Mouse (Mus musculus) monocyte, adult 2 months (primary cell): Measurements from ENCODE around the gene Ap5s1.

Experiments
- DNase-seq, 2 experiments: peaks; one replicate each; pipeline ENCODE4 v3.0.0; 2022; ENCODE audit warnings: low spot score in 2 of 2, low read depth in 1 of 2

The Ap5s1 gene

GRCm38 (mm10) chr2:131186771-131187601 lies 19.9 kb upstream of the Ap5s1 start, which contains the start of the genes Cdc25b and Spef1:
Gene Cdc25b, plus strand, starts transcription at chr2:131186949.
Gene Spef1, minus strand, starts transcription at chr2:131187282.
- peak in 1 of 2 experiments; percentile 72 for DNase-seq

DNA sequence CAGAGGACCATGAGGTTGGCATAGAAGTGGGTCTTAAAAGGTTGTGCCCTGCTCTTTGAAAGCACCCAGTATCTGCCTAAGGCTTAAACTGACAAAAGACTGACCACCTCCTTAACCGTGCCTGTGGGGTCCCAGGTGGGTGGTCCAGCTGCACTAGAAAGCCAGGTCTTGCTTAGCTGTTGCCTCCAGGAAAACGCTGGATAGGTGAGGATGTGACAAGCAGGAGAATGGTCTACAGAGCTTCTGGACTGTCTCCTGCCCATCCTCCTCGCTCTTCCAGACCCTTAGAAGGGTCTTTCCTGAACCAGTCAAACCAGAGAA lies 19.3 kb upstream of the Ap5s1 start:
- no peak for DNase-seq

DNA sequence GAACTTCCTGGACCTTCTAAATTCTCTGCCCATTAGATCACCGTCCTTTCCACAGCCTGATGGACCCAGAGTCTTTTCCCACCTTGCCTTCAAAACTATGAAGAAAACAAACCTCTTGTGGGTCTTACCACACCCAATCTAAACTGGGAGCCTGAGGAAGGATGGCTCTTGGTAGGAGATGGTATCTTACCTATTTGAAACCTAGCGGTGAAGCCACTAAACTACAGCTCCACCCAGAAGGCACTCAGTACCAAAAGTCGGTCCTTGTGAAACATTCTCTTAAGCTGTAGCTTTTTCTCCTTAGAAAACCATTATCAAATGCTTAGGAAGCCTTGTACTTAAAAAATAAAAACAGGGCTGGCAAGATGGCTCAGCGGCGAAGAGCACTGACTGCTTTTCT lies 18.6 kb upstream of the Ap5s1 start:
- no peak for DNase-seq

GRCm38 (mm10) chr2:131189521-131190309 lies 17.2 kb upstream of the Ap5s1 start:
- DNase-seq, result no peak

- DNase-seq, result no peak
Measured at GRCm38 (mm10) chr2:131190344-131191004, 16.4 kb upstream of the Ap5s1 start.

- no peak for DNase-seq
Measured at GRCm38 (mm10) chr2:131191005-131191390, 15.9 kb upstream of the Ap5s1 start.

DNA sequence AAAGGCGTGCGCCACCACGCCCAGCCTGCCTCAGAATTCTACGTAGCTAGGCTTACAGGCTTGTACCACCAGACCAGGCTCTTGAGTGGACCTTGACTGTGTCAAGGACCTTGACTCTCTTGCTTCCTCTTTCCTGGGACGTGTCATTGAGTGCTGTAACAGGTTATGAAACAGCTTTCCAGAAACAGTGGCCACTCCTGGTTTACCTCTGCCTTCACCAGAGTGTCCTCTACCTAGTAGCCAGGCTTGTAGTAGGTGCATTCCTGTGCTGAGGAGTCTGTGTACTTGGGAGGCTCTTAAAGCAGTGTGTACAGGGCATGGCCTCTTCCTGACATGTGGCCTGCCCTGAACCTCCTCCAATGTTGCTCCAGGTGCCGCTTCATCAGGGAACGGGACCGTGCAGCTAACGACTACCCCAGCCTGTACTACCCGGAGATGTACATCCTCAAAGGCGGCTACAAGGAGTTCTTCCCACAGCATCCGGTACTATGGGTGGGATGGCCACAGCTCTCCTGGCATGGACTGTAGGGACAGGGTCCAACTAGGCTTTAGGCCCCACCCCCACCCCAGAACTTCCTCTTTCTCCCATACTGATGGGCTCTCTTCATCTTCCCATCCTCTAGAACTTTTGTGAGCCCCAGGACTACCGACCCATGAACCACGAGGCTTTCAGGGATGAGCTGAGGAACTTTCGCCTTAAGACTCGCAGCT lies 10.1 kb upstream of the Ap5s1 start:
- DNase-seq, result no peak

DNA sequence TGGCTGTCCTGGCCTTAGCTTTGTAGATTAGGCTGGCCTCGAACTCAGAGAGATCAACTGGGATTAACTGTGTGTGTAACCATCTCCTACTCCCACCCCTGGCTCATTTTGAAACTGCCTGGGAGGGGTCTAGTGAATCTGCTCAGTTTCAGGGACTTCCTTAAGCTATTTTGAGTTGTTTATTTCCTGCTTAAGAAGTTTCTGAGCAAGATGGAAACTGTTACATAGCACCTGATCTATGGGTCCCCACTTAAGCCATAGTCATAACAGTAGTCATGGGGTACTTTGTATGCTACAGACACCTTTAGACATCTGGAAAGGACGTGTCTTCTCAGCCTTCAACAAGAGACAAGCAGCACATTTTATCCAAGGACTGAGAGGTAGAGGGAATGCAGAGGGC lies 6.2 kb upstream of the Ap5s1 start:
- no peak for DNase-seq

- DNase-seq, result no peak
Measured at GRCm38 (mm10) chr2:131201262-131201661, 5.6 kb upstream of the Ap5s1 start.

DNA sequence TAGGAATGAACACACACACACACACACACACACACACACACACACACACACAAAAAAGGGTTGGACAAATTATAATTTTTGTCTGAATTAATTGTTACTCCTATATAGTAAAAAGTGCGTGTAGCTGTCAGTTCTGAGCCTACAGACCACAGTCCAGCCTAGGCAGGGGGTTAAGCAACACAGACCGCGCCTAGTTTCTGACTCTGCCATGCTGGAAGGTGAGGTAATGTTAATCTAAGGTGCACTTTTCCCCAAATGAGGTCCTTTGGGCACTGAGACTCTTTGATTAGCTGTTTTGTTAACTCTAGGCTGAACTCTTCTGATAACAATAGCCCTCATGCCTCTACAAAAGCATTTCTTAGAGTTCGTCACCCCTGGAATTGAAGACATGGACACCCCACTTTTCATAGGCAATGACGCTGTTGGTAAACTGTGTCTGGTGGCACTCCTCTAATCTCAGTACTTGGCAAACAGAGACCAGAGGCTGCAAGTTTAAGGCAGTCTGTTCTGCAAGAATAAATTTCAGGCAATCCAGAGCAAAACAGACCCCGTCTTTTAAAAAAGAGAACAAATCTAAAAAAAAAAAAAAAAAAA lies 3.0 kb upstream of the Ap5s1 start:
- no peak for DNase-seq

- peak; percentile 56 to 71 for DNase-seq
Measured at GRCm38 (mm10) chr2:131204410-131204981, 2.4 kb upstream of the Ap5s1 start.

DNA sequence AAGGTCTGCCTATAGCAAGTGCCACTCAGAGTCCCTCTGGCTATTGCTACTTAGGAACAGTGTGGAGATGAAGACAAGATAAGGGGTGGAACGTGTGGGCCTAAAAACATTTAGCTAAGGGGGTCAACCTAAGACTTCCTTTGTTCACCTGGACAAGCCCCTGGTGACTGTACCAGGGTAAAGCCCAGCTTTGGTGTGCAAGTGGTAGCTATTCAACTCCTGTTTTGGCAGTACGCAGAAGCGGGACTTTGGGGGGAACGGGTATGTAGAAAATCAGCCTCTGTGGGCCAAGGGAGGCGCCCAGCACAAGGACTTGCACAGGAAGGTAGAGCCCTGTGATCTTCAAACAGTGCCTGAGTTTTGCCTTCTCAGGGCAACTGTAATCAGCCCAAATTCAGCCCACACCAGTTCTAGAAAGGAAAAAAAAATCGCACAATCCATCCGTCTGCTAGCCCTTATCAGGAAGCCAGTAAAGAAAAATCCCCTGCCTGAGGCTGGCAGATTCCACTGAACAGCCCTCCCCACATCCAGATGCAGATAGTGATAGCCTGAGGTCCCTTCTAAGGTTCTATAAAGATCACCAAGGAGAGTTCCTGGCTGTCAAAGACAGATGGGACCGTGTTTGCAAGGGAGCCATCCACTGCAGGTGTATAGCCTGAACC lies 1.2 kb upstream of the Ap5s1 start:
- DNase-seq, result no peak

DNA sequence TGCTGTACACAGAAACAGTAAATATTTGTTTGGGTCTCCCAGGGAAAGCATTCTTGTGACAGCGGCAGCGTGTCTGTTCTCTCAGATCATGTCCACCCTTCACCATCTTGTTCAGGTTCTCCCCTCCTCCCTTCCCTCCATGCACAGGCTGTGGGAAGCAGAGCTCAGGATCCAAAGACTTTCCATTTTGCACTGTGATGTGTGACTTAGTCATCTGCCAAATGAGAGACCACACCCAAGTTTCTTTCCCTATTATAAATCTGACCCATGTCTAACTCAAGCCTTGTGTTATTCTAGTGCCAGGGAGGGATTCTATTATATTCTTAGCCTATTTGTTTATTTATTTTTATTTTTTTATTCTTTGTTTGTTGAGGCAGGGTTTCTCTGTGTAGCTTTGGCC lies 1.5 kb downstream of the Ap5s1 start:
- no peak for DNase-seq

GRCm38 (mm10) chr2:131209125-131209795 lies 2.4 kb downstream of the Ap5s1 start:
- no peak for DNase-seq

GRCm38 (mm10) chr2:131209969-131210792 lies 3.3 kb downstream of the Ap5s1 start:
- peak; percentile 94 to 95 for DNase-seq

GRCm38 (mm10) chr2:131211026-131211615 lies 4.2 kb downstream of the Ap5s1 start:
- no peak for DNase-seq

DNA sequence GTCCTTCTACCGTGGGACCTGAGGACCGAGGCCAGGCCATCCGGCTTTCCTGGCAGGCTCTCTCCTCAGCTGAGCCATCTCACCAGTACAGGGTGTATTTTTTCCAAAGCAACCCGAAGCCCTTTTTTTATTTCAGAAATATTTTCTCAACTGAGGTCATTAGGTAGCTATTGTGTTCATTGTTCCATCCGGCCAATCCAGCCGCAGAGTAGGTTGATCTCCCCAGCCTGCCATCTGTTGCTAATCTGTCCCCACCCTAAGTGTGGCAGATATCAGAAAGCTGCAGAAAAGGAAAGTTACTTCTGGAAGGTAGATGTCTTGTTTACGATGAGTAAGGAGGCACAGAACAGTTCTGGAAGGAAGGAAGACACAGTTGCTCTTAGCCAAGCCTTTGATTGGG lies 6.9 kb downstream of the Ap5s1 start:
- no peak for DNase-seq
